Mouse (Mus musculus) hindbrain, embryonic 16.5 days (tissue): ENCODE data around the gene Lrrc4b. TPM values are rescaled to one million over a fixed set of nuclear protein-coding genes. Genes with fewer than 3 reads are reported as not detected.

ENCODE experiments used
- ATAC-seq: fragments of 200-750 bp; cut with Nextera tagmentation; 2 replicates; pipeline ENCODE4 v1.8.0; 2017; ENCODE audit warnings: moderate TSS enrichment, moderate library complexity
- H3K27ac ChIP-seq: fragments of 300-500 bp; sonication (generic); 2 replicates; pipeline ENCODE4 v1.5.1; 2014; ENCODE audit warnings: low read depth, mild to moderate bottlenecking, control low read depth, low read length, moderate library complexity
- H3K27me3 ChIP-seq: fragments of 300-500 bp; sonication (generic); replicated peaks from 2 replicates; pipeline ENCODE4 v1.6.1; 2014; ENCODE audit warnings: low read length; ENCODE audit not compliant: control insufficient read depth, insufficient read depth
- H3K36me3 ChIP-seq: fragments of 300-500 bp; sonication (generic); 2 replicates; pipeline ENCODE4 v1.6.1; 2014; ENCODE audit warnings: mild to moderate bottlenecking, low read length, moderate library complexity, mixed read lengths; ENCODE audit not compliant: control insufficient read depth, insufficient read depth
- H3K4me1 ChIP-seq: fragments of 300-500 bp; sonication (generic); 2 replicates; pipeline ENCODE4 v1.6.1; 2014; ENCODE audit warnings: low read depth, low read length; ENCODE audit not compliant: control insufficient read depth, insufficient read depth
- H3K4me2 ChIP-seq: fragments of 300-500 bp; sonication (generic); 2 replicates; pipeline ENCODE4 v1.6.1; 2014; ENCODE audit warnings: mild to moderate bottlenecking, low read length, control low read depth, moderate library complexity
- H3K4me3 ChIP-seq: fragments of 300-500 bp; sonication (generic); 2 replicates; pipeline ENCODE4 v1.5.1; 2014; ENCODE audit warnings: mild to moderate bottlenecking, low read length, control low read depth, moderate library complexity
- H3K9ac ChIP-seq: fragments of 300-500 bp; sonication (generic); 2 replicates; pipeline ENCODE4 v1.6.1; 2014; ENCODE audit warnings: low read depth, mild to moderate bottlenecking, control low read depth, low read length, moderate library complexity
- H3K9me3 ChIP-seq: fragments of 300-500 bp; sonication (generic); 2 replicates; pipeline ENCODE4 v1.6.1; 2014; ENCODE audit warnings: mild to moderate bottlenecking, low read length, moderate library complexity; ENCODE audit not compliant: control insufficient read depth
- WGBS: fragments of 180-500 bp; shearing (Covaris S2); extraction: QIAGEN DNeasy Blood & Tissue Kit; methylation state at CpG from one replicate; pipeline ENCODE4 v1.1.7; 2014; 5-methylcytosine and 5-hydroxymethylcytosine counted together
- polyA plus RNA-seq: library from polyadenylated mRNA; unstranded; fragments of >200 nt; fragmentation: Nextera tagmentation; extraction: Ambion mirVana; gene quantifications from 2 replicates; pipeline ENCODE4 v1.2.1, GENCODE M21; 2015

Gene Lrrc4b
- polyA plus RNA-seq, 1 experiment from 2014 or later, result 12.4 TPM

DNA sequence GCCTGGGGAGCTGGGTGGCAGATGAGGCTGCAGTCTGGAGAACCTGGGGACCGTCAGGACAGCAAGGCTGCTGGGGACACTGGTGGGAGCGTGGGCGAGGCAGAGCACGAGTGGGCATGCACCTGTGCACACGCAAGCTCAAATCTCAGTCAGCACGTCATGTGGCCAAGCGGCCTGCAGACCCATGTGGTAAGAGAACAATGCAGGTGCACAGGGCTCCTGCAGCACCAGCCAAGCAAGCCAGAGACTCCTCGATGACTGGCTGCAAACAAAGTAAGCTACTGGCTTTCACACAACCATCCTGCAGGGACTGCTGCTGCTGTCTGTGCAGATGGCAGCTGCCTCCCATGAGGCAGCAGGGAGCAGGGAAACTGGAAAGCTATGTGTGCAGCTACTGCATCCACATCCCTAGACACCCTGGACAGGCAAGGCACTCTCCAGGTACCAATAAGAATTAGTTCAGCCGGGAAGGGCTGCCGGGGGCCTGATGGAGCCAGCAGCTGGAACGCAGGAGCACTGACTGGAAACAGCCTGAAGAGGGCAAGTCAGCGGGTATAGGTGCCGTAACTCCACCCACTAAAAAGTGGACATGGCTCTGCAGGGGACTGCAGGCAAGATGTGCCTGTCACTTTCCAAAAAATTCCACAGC, 58.2 kb downstream of the Lrrc4b start:
- Histone ChIP-seq H3K36me3 (peaks cover 25% of the 10 kb centered on the region), H3K9ac (peak overlapping the region; percentile 35; the same call in 1 of the 2 replicates), H3K9me3 (no peaks in the 10 kb centered on the region), H3K4me1 (peaks cover 4% of the 10 kb centered on the region; the same call in 1 of the 2 replicates), H3K27ac (peak overlapping the region; percentile 18), H3K27me3 (no peaks in the 10 kb centered on the region), H3K4me3 (no peak overlapping the region), H3K4me2 (no peak overlapping the region)
- 60% methylated on average over 13 of the region's 13 CpGs for WGBS
- no peak for ATAC-seq

GRCm38 (mm10) chr7:44487936-44488335, 59.1 kb downstream of the Lrrc4b start:
- Histone ChIP-seq H3K9ac (no peak overlapping the region), H3K27ac (no peak overlapping the region), H3K9me3 (no peaks in the 10 kb centered on the region), H3K4me3 (no peak overlapping the region), H3K36me3 (peaks cover 31% of the 10 kb centered on the region), H3K27me3 (no peaks in the 10 kb centered on the region), H3K4me1 (peaks cover 4% of the 10 kb centered on the region; the same call in 1 of the 2 replicates), H3K4me2 (no peak overlapping the region)
- no peak for ATAC-seq
- WGBS, result 87% methylated on average over 7 of the region's 7 CpGs

GRCm38 (mm10) chr7:44488545-44488944, 59.7 kb downstream of the Lrrc4b start:
- Histone ChIP-seq H3K9me3 (no peaks in the 10 kb centered on the region), H3K27ac (no peak overlapping the region), H3K4me1 (peaks cover 4% of the 10 kb centered on the region; the same call in 1 of the 2 replicates), H3K9ac (no peak overlapping the region), H3K27me3 (no peaks in the 10 kb centered on the region), H3K36me3 (peaks cover 31% of the 10 kb centered on the region), H3K4me2 (no peak overlapping the region), H3K4me3 (no peak overlapping the region)
- 94% methylated on average over 8 of the region's 8 CpGs for WGBS
- ATAC-seq, result no peak

GRCm38 (mm10) chr7:44490281-44490680, 61.5 kb downstream of the Lrrc4b start:
- Histone ChIP-seq H3K9me3 (no peaks in the 10 kb centered on the region), H3K4me3 (no peak overlapping the region), H3K9ac (no peak overlapping the region), H3K27ac (no peak overlapping the region), H3K4me2 (no peak overlapping the region), H3K27me3 (no peaks in the 10 kb centered on the region), H3K4me1 (peaks cover 12% of the 10 kb centered on the region), H3K36me3 (peaks cover 33% of the 10 kb centered on the region)
- WGBS, result 77% methylated on average over 4 of the region's 4 CpGs
- no peak for ATAC-seq

- WGBS, result 96% methylated on average over 5 of the region's 5 CpGs
- H3K27me3 ChIP-seq, result no peaks in the 10 kb centered on the region
These were observed 62.6 kb downstream of the Lrrc4b start for GRCm38 (mm10) chr7:44491391-44491790.

DNA sequence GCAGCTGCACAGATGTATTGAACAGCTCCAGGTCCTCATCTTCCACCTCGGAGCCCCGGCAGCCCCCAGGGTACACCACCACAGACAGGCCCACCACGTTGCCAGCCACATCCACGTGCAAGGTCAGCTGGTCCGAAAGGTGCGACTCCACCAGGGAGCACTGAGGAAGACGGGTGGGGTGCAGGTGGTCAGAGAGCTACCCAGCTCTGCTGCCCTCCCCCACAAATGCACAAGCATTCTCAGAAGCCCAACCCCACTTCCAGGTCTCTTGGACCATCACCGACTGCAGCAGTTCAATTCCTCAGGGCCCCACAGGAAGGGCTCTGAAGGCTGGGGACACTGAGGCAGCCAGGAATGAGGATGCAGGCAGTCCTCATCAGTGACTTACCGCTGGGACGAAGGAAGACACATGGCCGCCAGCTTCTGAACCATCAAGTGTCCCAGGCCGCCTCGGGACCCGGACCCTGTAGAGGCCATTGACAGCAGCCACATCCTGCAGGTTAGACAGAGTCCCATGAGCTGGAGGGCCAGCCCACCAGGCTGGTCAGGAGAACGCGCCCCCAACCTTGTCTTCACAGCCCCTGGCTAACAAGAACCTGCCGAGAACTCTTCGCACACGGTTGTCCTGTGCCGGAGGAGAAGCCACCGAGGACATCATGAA, 63.5 kb downstream of the Lrrc4b start:
- ATAC-seq, result no peak
- 94% methylated on average over 21 of the region's 21 CpGs for WGBS
- Histone ChIP-seq H3K4me1 (peaks cover 16% of the 10 kb centered on the region), H3K27me3 (no peaks in the 10 kb centered on the region), H3K36me3 (peaks cover 33% of the 10 kb centered on the region), H3K4me3 (no peak overlapping the region), H3K27ac (no peak overlapping the region), H3K9ac (no peak overlapping the region), H3K9me3 (no peaks in the 10 kb centered on the region), H3K4me2 (no peak overlapping the region)

More at GRCm38 (mm10) chr7:44491391-44491790, 62.6 kb downstream of the Lrrc4b start:
- Histone ChIP-seq H3K9me3 (no peaks in the 10 kb centered on the region), H3K4me1 (peaks cover 17% of the 10 kb centered on the region), H3K4me2 (no peak overlapping the region), H3K36me3 (peaks cover 33% of the 10 kb centered on the region), H3K27ac (no peak overlapping the region), H3K4me3 (no peak overlapping the region), H3K9ac (no peak overlapping the region)
- no peak for ATAC-seq

DNA sequence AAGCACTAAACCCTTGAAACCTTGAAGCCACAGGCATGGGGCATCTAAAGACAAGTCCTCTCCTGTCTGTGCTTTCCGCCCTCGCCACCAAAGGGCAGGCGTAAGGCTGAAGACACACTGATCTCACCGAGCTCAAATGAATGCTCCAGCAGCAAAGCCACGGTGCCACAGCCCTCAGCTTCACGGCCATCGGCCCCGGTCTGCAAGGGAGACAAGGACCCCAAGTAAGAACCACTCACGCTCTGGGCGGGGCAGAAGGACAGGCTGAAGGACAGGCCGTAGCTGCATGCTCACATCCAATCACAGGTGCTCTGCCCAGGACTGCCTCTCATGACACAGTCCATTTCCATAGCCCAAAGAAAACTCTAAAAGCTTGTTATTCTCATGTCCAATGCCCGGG, 65.9 kb downstream of the Lrrc4b start:
- H3K9ac ChIP-seq, result no peak overlapping the region

GRCm38 (mm10) chr7:44495086-44495485, 66.3 kb downstream of the Lrrc4b start:
- peak overlapping the region; percentile 76 for H3K4me3 ChIP-seq
- peak overlapping the region; percentile 76 for H3K4me2 ChIP-seq
- H3K27me3 ChIP-seq, result no peaks in the 10 kb centered on the region
- H3K4me1 ChIP-seq, result peaks cover 18% of the 10 kb centered on the region
- peaks cover 25% of the 10 kb centered on the region for H3K36me3 ChIP-seq
- no peak overlapping the region; the same call in 1 of the 2 replicates for H3K9ac ChIP-seq
- H3K27ac ChIP-seq, result no peak overlapping the region
- ATAC-seq, result no peak
- H3K9me3 ChIP-seq, result no peaks in the 10 kb centered on the region
- WGBS, result 71% methylated on average over 7 of the region's 7 CpGs

More for the DNA sequence above, 65.9 kb downstream of the Lrrc4b start:
- no peaks in the 10 kb centered on the region for H3K27me3 ChIP-seq
- H3K4me1 ChIP-seq, result peaks cover 18% of the 10 kb centered on the region
- H3K9me3 ChIP-seq, result no peaks in the 10 kb centered on the region
- 92% methylated on average over 12 of the region's 12 CpGs for WGBS
- ATAC-seq, result no peak
- H3K4me3 ChIP-seq, result no peak overlapping the region
- H3K36me3 ChIP-seq, result peaks cover 27% of the 10 kb centered on the region
- peak overlapping the region; percentile 76; the same call in 1 of the 2 replicates for H3K4me2 ChIP-seq
- no peak overlapping the region for H3K27ac ChIP-seq

- H3K27me3 ChIP-seq, result no peaks in the 10 kb centered on the region
- H3K36me3 ChIP-seq, result peaks cover 16% of the 10 kb centered on the region
- no peaks in the 10 kb centered on the region for H3K9me3 ChIP-seq
- peak within 1 kb of the TSS; percentile 88 for H3K4me2 ChIP-seq
- H3K27ac ChIP-seq, result peak within 1 kb of the TSS; percentile 94
- under 1% methylated on average over 56 of the region's 58 CpGs for WGBS
- H3K4me1 ChIP-seq, result peaks cover 18% of the 10 kb centered on the region
- peak within 1 kb of the TSS; percentile 95 for H3K9ac ChIP-seq
- peak within 1 kb of the TSS; percentile 76 for H3K4me3 ChIP-seq
- peak; percentile 96 for ATAC-seq
These were observed 67.4 kb downstream of the Lrrc4b start, which contains the start of the genes Emc10 and Fam71e1 for GRCm38 (mm10) chr7:44495992-44496770. Gene Emc10, minus strand, starts transcription at chr7:44496529. Gene Fam71e1, plus strand, starts transcription at chr7:44496581.
